Mouse (Mus musculus) hindbrain, embryonic 13.5 days (tissue): ENCODE data around the gene Mta3. TPM values are rescaled to one million over a fixed set of nuclear protein-coding genes. Genes with fewer than 3 reads are reported as not detected.
A peak's percentile ranks its signal among the peaks of the same experiment; 100 is the strongest.
"Not testable (repeated sequence)": the region's sequence is repeated elsewhere in the genome, so short reads cannot be mapped to it uniquely, and the experiment has no call there.

ENCODE experiments used
- ATAC-seq: fragments of 200-750 bp; cut with Nextera tagmentation; 2 replicates; pipeline ENCODE4 v1.8.0; 2017; ENCODE audit warnings: moderate TSS enrichment; ENCODE audit not compliant: low FRiP score
- H3K27ac ChIP-seq: fragments of 300-500 bp; sonication (generic); 2 replicates; pipeline ENCODE4 v1.5.1; 2015; ENCODE audit warnings: inconsistent platforms, mild to moderate bottlenecking, moderate library complexity
- H3K27me3 ChIP-seq: fragments of 300-500 bp; sonication (generic); 2 replicates; pipeline ENCODE4 v1.6.1; 2015; ENCODE audit warnings: mild to moderate bottlenecking, inconsistent platforms
- H3K36me3 ChIP-seq: fragments of 300-500 bp; sonication (generic); 2 replicates; pipeline ENCODE4 v1.6.1; 2015; ENCODE audit warnings: mild to moderate bottlenecking, inconsistent platforms
- H3K4me1 ChIP-seq: fragments of 300-500 bp; sonication (generic); replicated peaks from 2 replicates; pipeline ENCODE4 v1.6.1; 2015; ENCODE audit warnings: inconsistent platforms
- H3K4me2 ChIP-seq: fragments of 300-500 bp; sonication (generic); 2 replicates; pipeline ENCODE4 v1.6.1; 2015; ENCODE audit warnings: inconsistent platforms, mild to moderate bottlenecking, moderate library complexity
- H3K4me3 ChIP-seq: fragments of 300-500 bp; sonication (generic); 2 replicates; pipeline ENCODE4 v1.5.1; 2015; ENCODE audit warnings: mild to moderate bottlenecking, inconsistent platforms
- H3K9ac ChIP-seq: fragments of 300-500 bp; sonication (generic); 2 replicates; pipeline ENCODE4 v1.6.1; 2015; ENCODE audit warnings: mild to moderate bottlenecking, inconsistent platforms
- H3K9me3 ChIP-seq: fragments of 300-500 bp; sonication (generic); 2 replicates; pipeline ENCODE4 v1.6.1; 2016; ENCODE audit warnings: inconsistent platforms
- WGBS: fragments of 180-500 bp; shearing (Covaris S2); methylation state at CpG from one replicate; pipeline ENCODE4 v1.1.7; 2015; 5-methylcytosine and 5-hydroxymethylcytosine counted together
- polyA plus RNA-seq: library from polyadenylated mRNA; unstranded; fragments of >200 nt; fragmentation: Nextera tagmentation; extraction: Ambion mirVana; gene quantifications from 2 replicates; pipeline ENCODE4 v1.2.1, GENCODE M21; 2015

The Mta3 gene
- polyA plus RNA-seq, 1 experiment from 2014 or later, result 33.3 TPM

- H3K36me3 ChIP-seq, result no peaks in the 10 kb centered on the region
- no peaks in the 10 kb centered on the region for H3K27me3 ChIP-seq
- peaks cover 16% of the 10 kb centered on the region for H3K4me1 ChIP-seq
- no peak for ATAC-seq
- 90% methylated on average over 6 of the region's 6 CpGs for WGBS
- no peak overlapping the region for H3K9ac ChIP-seq
- H3K4me2 ChIP-seq, result no peak overlapping the region
- no peaks in the 10 kb centered on the region for H3K9me3 ChIP-seq
- H3K4me3 ChIP-seq, result no peak overlapping the region
- no peak overlapping the region for H3K27ac ChIP-seq
Observed at GRCm38 (mm10) chr17:83847100-83847499, 141.1 kb downstream of the Mta3 start.

GRCm38 (mm10) chr17:83847815-83848214, 141.9 kb downstream of the Mta3 start, which contains the start of gene Haao:
Gene Haao (minus strand): TSS chr17:83847963.
- Histone ChIP-seq H3K9me3 (no peaks in the 10 kb centered on the region), H3K27ac (peak within 1 kb of the TSS; percentile 36; the same call in 1 of the 2 replicates), H3K4me1 (peaks cover 16% of the 10 kb centered on the region), H3K36me3 (no peaks in the 10 kb centered on the region), H3K9ac (no peak within 1 kb of the TSS), H3K4me3 (no peak within 1 kb of the TSS), H3K4me2 (no peak within 1 kb of the TSS), H3K27me3 (no peaks in the 10 kb centered on the region)
- 82% methylated on average over 3 of the region's 3 CpGs for WGBS
- ATAC-seq, result no peak

GRCm38 (mm10) chr17:83848482-83848881, 142.5 kb downstream of the Mta3 start:
- no peaks in the 10 kb centered on the region for H3K27me3 ChIP-seq
- no peak for ATAC-seq
- H3K4me2 ChIP-seq, result no peak overlapping the region
- H3K27ac ChIP-seq, result no peak overlapping the region
- H3K36me3 ChIP-seq, result no peaks in the 10 kb centered on the region
- H3K4me3 ChIP-seq, result no peak overlapping the region
- no peak overlapping the region for H3K9ac ChIP-seq
- 67% methylated on average over 4 of the region's 4 CpGs for WGBS
- no peaks in the 10 kb centered on the region for H3K9me3 ChIP-seq
- H3K4me1 ChIP-seq, result peaks cover 16% of the 10 kb centered on the region

- Histone ChIP-seq H3K4me1 (peaks cover 16% of the 10 kb centered on the region), H3K4me3 (no peak overlapping the region), H3K36me3 (no peaks in the 10 kb centered on the region), H3K4me2 (no peak overlapping the region), H3K27ac (peak overlapping the region; percentile 36; the same call in 1 of the 2 replicates), H3K27me3 (no peaks in the 10 kb centered on the region), H3K9me3 (no peaks in the 10 kb centered on the region), H3K9ac (peak overlapping the region; percentile 40)
- ATAC-seq, result peak; percentile 63
- WGBS, result 53% methylated on average over 12 of the region's 12 CpGs
Observed at GRCm38 (mm10) chr17:83849081-83849675, 143.2 kb downstream of the Mta3 start.

DNA sequence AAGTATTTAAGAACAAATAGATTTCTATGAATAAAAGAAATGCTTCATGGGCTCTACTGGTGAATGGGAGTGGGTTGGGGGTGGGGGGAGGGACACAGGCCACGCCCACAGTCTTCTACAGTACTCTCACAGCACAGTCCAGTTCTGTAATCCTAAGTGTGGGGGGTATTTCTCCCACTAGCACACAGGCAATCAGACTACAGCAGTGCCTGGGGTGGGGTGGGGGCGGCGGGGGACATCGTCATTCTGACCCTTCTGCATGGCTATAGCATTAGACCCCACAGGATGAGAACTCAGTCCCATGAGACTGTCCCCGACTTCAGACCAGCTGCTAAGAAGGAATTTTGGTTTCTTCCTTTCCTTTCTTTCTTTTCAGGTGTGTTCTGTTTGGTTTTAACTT, 143.8 kb downstream of the Mta3 start:
- H3K27me3 ChIP-seq, result no peaks in the 10 kb centered on the region
- H3K9ac ChIP-seq, result no peak overlapping the region
- no peak overlapping the region for H3K4me2 ChIP-seq
- H3K4me3 ChIP-seq, result no peak overlapping the region
- peaks cover 16% of the 10 kb centered on the region for H3K4me1 ChIP-seq
- no peak; the same call in 1 of the 2 replicates for ATAC-seq
- H3K27ac ChIP-seq, result 0 out of 2 replicates have a peak overlapping the region, but pooled peaks have one; percentile 36
- WGBS, result 83% methylated on average over 5 of the region's 5 CpGs
- H3K9me3 ChIP-seq, result no peaks in the 10 kb centered on the region
- H3K36me3 ChIP-seq, result no peaks in the 10 kb centered on the region

GRCm38 (mm10) chr17:83850458-83850857, 144.5 kb downstream of the Mta3 start:
- Histone ChIP-seq H3K9ac (no peak overlapping the region), H3K4me3 (no peak overlapping the region), H3K4me1 (peaks cover 16% of the 10 kb centered on the region), H3K4me2 (no peak overlapping the region), H3K9me3 (no peaks in the 10 kb centered on the region), H3K36me3 (no peaks in the 10 kb centered on the region), H3K27me3 (no peaks in the 10 kb centered on the region), H3K27ac (no peak overlapping the region)
- 0 out of 2 replicates have a peak, but pooled peaks have one; percentile 30 for ATAC-seq
- WGBS, result 16% methylated on average over 9 of the region's 9 CpGs

- Histone ChIP-seq H3K9ac (no peak overlapping the region), H3K36me3 (no peaks in the 10 kb centered on the region), H3K4me3 (no peak overlapping the region), H3K27me3 (no peaks in the 10 kb centered on the region), H3K4me2 (no peak overlapping the region), H3K4me1 (peaks cover 16% of the 10 kb centered on the region), H3K27ac (no peak overlapping the region), H3K9me3 (no peaks in the 10 kb centered on the region)
- 87% methylated on average over 5 of the region's 5 CpGs for WGBS
- ATAC-seq, result no peak
Observed at GRCm38 (mm10) chr17:83850864-83851263, 144.9 kb downstream of the Mta3 start.

DNA sequence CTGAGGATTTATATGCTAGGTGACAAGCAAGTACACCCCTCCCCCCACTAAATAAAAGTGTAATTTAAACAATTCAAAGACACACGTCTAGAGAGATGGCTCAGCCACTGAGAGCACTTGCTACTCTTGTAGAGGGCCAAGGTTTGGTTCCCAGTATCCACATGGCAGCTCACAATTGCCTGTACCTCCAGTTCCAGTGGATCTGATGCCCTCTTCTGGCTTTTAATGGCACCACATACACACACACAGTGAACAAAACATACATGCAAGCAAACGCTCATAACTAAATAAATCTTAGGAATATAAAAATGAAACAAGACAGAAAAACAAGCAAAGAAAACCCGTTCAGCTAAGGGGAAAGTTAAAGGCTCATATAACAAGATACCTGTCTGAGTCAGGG, 147.9 kb downstream of the Mta3 start:
- H3K27me3 ChIP-seq, result no peaks in the 10 kb centered on the region
- H3K4me2 ChIP-seq, result no peak overlapping the region
- WGBS, result 54% methylated on average over 3 of the region's 3 CpGs
- no peaks in the 10 kb centered on the region for H3K9me3 ChIP-seq
- peaks cover 14% of the 10 kb centered on the region for H3K4me1 ChIP-seq
- no peak overlapping the region for H3K9ac ChIP-seq
- H3K36me3 ChIP-seq, result no peaks in the 10 kb centered on the region
- H3K27ac ChIP-seq, result no peak overlapping the region
- no peak for ATAC-seq
- H3K4me3 ChIP-seq, result no peak overlapping the region

DNA sequence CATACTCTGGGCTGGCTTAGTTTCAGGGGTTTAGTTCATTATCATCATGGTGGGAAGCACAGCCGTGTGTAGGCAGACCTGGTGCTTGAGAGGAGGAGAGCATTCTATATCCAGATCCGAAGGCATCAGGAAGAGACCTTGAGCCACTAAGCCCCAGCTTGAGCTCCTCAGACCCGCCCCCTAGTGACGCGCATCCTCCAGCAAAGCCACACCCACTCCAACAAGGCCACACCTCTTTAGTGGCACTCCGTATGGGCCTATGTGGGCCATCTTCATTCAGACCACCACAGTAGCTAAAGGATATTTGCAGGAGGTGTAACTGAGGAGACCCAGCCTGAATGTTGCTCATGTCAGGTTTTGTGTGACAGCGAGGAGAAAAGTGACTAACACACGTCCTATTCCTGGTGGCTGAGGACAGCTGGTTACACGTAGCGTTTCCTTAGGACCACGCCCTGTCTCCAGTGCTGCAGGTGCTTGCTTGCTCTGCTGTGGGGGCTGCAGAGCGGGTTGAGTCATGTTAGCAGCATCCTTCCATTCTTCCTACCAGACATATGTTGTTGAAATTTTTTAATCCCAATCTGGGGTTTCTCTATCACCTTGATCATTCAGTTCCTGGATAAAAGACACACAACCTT, 148.4 kb downstream of the Mta3 start:
- Histone ChIP-seq H3K27ac (no peak overlapping the region), H3K4me3 (no peak overlapping the region), H3K27me3 (no peaks in the 10 kb centered on the region), H3K4me2 (no peak overlapping the region), H3K36me3 (no peaks in the 10 kb centered on the region), H3K9me3 (no peaks in the 10 kb centered on the region), H3K9ac (no peak overlapping the region), H3K4me1 (peaks cover 9% of the 10 kb centered on the region)
- WGBS, result 56% methylated on average over 12 of the region's 12 CpGs
- 0 out of 2 replicates have a peak, but pooled peaks have one; percentile 14 for ATAC-seq

DNA sequence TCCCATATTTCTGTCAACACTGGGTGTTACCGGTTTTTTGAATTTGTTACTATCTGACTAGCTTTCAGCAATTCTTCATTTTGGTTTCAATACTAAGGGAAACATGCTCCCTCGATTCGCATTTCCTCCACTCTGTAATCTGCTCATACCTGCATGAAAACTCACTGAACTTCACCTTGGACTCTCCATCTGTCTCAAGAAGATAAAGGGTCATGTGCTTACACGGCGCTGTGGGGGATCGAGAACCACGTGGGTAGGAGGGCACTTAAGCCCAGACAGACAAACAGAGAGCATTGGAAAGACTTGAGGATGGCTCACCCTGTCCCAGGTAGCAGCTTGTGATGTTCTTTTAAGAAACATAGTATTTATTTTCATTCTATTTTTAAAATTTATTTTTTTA, 152.4 kb downstream of the Mta3 start:
- WGBS, result 87% methylated on average over 7 of the region's 7 CpGs
- no peak for ATAC-seq
- peaks cover 9% of the 10 kb centered on the region for H3K4me1 ChIP-seq

GRCm38 (mm10) chr17:83859639-83860038, 153.7 kb downstream of the Mta3 start:
- WGBS, result 91% methylated on average over 4 of the region's 4 CpGs
- H3K9me3 ChIP-seq, result no peaks in the 10 kb centered on the region
- H3K4me3 ChIP-seq, result no peak overlapping the region
- H3K36me3 ChIP-seq, result no peaks in the 10 kb centered on the region
- no peak for ATAC-seq
- 0 out of 2 replicates have a peak, but pooled peaks cover 7% of the 10 kb centered on the region for H3K27me3 ChIP-seq
- peaks cover 11% of the 10 kb centered on the region for H3K4me1 ChIP-seq
- no peak overlapping the region for H3K9ac ChIP-seq
- no peak overlapping the region for H3K4me2 ChIP-seq
- no peak overlapping the region for H3K27ac ChIP-seq

More for the DNA sequence above, 152.4 kb downstream of the Mta3 start:
- no peak overlapping the region for H3K4me2 ChIP-seq
- no peak overlapping the region for H3K9ac ChIP-seq
- no peak overlapping the region for H3K27ac ChIP-seq
- H3K4me3 ChIP-seq, result no peak overlapping the region
- H3K36me3 ChIP-seq, result no peaks in the 10 kb centered on the region
- H3K27me3 ChIP-seq, result no peaks in the 10 kb centered on the region
- no peaks in the 10 kb centered on the region for H3K9me3 ChIP-seq

DNA sequence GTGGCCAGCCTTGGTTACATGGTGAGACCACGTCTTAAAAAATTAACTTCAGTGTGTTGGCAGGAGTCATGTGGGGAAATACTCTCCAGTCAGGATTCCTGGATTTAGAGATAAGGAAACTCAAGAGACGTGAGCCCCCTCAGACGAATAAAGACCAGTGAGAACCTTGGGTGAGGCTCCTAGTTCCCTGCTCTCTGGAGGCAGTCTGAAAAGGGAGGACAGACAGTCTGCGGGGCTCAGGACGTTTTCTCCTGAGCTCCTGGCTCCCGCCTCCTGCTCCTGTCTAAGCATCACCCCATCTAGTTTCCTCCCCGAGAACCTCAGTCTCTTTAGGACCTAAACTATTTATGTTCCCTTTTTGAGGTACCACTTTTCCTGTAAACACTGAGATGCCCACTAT, 154.3 kb downstream of the Mta3 start:
- Histone ChIP-seq H3K4me2 (no peak overlapping the region), H3K27ac (no peak overlapping the region), H3K27me3 (0 out of 2 replicates have a peak, but pooled peaks cover 10% of the 10 kb centered on the region), H3K9ac (no peak overlapping the region), H3K4me1 (peaks cover 11% of the 10 kb centered on the region), H3K36me3 (no peaks in the 10 kb centered on the region), H3K9me3 (no peaks in the 10 kb centered on the region), H3K4me3 (no peak overlapping the region)
- 87% methylated on average over 7 of the region's 7 CpGs for WGBS
- no peak for ATAC-seq

DNA sequence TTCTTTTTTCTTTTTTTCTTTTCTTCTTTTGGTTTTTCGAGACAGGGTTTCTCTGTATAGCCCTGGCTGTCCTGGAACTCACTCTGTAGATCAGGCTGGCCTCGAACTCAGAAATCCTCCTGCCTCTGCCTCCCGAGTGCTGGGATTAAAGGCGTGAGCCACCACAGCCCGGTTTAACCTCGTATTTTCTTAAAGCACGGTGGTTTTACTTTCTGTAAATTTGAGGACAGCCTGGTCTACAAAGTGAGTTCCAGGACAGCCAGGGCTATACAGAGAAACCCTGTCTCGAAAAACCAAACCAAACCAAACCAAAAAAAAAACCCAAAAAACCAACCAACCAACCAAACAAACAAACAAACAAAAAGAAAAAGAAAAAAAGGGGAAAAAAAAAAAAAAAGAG, 155.0 kb downstream of the Mta3 start:
- not testable (repeated sequence) for H3K9ac ChIP-seq, ATAC-seq, H3K36me3 ChIP-seq, H3K9me3 ChIP-seq, H3K27ac ChIP-seq
- 0 out of 2 replicates have a peak, but pooled peaks cover 10% of the 10 kb centered on the region for H3K27me3 ChIP-seq
- H3K4me1 ChIP-seq, result peaks cover 11% of the 10 kb centered on the region
- 64% methylated on average over 8 of the region's 8 CpGs for WGBS
- peak overlapping the region; percentile 67; the same call in 1 of the 2 replicates for H3K4me2 ChIP-seq
- H3K4me3 ChIP-seq, result peak overlapping the region; percentile 72
